Mouse (Mus musculus): ENCODE data around the gene Upp2.

The Upp2 gene

DNA sequence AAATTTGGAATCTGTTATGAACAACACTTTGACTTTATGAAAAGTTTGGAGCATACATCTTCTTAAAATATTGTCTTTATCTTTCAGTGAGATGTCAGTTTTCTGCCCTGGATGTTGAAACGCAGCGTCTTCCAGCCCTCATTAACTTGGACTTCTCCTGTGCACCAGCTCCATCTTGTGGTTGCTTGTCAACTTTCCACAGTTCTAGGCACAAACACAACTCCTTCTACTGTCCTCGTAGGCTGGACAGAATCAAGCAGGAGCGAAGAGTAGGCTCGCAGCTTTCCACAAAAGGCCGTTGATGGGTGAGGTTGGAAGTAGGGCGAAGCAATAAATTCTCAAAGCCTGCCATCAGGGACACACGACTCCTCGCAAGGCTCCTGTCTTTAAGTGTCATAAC lies 100.9 kb downstream of the Upp2 start:
- in situ Hi-C loops (cut with MboI; ENCODE audit: low sequenced_read_pairs): no loop called here

DNA sequence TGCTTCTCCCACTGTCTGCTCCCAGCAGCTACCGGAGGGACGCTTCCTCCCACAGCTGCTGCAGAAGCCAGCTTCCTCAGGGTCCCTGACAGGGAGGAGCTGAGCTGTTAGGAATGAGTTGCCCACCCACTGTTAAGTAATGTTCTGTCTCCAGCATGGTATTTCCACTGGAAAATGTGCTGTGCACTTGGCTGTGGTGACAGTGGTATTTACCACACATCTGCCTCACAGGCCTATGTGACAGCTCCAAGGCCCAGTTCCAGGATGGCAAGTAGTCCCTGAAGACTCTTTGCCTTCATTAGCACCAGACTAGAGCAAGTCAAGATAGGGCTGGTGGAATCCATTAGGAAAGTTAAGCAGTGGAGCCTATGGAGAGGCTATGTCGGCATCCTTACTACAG lies 102.0 kb downstream of the Upp2 start:
- in situ Hi-C loops (cut with MboI; ENCODE audit: low sequenced_read_pairs): no loop called here

DNA sequence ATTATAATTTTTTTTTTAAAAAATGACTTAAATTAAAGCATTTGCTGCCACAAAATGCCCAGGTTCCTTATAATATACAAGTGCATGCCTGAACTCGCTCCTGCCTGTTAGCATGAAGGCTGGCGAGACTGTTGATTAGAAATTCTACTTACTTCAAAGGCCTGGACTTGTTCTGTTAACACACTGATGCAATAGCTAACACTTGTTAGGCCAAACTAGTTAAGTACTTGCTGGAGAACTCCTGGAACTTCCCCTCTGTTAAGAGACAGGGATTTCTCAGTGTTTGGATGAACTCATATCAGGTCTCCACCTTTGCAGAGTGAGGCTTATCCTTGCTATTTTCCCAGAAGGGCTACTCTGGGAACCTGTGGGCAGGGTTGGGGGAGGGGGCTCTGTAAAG lies 105.4 kb downstream of the Upp2 start:
- in situ Hi-C loops (cut with MboI; ENCODE audit: low sequenced_read_pairs): no loop called here

DNA sequence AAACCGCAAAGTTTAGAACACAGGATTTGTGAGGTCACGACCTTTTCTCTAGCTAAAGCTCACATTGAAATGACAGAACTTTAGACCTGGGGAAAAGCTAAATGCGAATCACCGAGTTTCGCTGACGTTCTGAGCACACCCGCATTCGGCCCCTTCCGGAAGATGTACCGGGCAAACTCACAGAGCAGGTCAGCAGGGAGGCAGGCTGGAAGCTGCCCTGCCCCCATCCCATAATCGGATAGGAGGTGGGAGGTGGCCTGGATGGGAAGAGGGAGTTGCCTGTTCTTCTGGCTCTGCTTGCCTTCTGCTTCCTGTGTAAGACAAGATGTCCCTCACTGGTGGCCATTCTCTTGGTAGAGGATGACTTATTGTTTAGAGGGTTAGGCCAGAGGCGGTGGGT lies 112.9 kb downstream of the Upp2 start:
- in situ Hi-C loops (cut with MboI; ENCODE audit: low sequenced_read_pairs): no loop called here

DNA sequence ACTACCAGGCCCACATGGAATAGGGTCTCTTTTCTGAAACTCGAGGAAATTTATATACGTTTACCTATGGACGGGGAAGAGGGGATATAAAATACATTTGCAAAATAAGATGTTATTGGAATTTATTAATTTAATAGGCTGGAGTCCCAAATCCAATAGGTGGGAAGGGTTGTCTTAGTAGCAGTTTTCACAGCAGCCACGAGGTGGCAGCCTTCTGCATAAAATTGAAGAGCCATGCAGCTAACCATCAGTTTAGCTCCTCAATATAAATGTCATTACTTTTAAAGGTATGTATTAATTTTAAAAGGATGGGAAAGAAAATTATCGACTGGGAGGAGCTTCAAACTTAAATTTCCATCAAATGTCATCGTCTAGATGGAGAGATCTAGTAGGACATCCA lies 113.7 kb downstream of the Upp2 start:
- in situ Hi-C loops (cut with MboI; ENCODE audit: low sequenced_read_pairs): no loop called here

DNA sequence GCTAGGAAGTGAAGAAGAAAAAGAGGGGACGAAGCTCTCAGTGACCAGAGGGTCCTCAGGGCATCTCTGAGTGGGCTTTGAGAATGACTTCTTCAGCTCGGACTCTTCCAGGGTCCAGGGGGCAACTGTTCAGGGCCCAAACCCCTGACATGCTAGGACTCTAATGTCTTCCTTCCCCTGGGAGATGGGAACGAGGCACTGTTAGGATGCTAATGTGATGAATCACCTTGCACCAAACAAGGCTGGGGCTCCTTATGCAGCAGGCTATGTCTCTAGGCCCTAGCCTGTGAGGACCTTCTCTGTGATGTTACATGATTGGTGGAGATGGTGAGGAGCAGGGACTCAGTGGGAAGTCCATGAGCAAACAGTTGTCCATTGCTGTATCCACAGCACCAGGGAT lies 114.3 kb downstream of the Upp2 start:
- in situ Hi-C loops (cut with MboI; ENCODE audit: low sequenced_read_pairs): no loop called here

DNA sequence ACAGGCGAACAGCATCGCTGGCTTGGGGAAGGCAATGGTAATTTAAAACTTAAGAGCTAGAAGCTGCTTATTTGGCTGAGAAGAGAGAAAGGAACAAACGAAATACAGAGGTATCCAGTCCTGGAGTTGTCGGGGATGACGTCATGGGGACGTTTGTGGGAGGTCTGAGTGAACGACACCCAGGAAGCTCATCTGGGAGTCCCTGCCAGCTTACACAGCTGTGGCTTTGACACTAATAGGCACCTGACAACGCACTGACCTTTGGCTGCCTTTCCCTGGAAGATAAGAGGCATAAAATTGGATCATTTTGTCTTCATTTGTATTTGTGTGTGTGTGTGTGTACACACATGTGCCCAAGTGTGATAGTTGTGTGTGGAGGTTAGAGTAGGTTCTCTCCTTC lies 130.4 kb downstream of the Upp2 start:
- in situ Hi-C loops (cut with MboI; ENCODE audit: low sequenced_read_pairs): no loop called here

DNA sequence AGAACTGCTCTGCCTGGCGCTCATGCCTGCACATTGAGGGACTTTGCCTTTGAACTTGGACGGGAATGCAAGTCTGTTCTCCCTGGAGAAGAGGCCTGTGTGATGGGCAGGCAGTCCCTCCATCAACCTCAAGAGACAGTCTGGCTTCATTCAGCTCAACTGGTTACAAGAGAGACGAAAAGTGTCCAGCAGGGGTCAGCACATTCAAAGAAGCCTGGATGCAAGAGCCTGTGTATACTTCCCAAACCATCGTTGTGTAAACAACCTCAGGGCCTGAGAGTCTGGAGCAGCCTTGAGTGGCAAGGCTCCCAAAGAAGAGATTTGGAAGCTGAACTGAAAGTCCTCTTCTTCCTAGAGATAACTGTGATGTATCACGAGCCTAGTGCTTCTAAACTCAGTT lies 132.8 kb downstream of the Upp2 start:
- in situ Hi-C loops (cut with MboI; ENCODE audit: low sequenced_read_pairs): no loop called here

DNA sequence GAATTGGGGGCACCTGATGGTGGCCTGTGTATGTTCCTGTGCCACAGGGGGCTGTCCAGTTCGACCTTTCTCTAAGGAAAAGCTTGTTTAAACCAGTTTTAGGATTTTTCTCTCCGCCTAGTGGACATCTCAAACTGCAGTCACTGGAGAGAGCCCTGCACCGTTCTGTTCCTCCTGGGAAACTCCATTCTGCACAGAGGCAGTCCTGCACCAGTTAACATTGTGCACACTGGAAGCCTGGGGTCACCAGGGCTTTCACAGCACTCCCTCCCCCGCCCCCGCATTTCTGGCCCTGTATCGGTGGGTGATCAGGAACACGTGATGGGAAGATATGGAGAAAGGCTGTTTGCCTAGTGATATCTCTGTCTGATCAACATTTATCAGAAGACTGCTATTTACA lies 133.3 kb downstream of the Upp2 start:
- in situ Hi-C loops (cut with MboI; ENCODE audit: low sequenced_read_pairs): no loop called here

DNA sequence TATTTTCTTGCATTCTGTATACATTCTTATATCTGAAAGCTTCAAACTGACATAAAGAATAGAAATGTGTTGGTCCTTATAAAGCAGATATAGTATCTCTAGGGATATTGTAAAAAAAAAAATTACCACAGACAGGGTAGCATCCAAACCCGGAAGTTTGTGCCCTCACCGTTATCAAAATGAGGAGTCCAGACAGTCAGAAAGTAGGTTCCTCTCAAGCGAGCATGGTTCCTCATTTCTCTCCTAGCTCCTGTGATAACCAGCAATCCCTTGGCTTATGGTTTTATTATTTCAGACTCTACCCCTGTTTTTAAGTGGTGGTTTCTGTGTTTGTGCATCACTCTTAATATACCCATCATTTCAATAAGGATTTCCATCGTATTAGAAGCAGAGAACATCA lies 134.5 kb downstream of the Upp2 start:
- in situ Hi-C loops (cut with MboI; ENCODE audit: low sequenced_read_pairs): no loop called here

DNA sequence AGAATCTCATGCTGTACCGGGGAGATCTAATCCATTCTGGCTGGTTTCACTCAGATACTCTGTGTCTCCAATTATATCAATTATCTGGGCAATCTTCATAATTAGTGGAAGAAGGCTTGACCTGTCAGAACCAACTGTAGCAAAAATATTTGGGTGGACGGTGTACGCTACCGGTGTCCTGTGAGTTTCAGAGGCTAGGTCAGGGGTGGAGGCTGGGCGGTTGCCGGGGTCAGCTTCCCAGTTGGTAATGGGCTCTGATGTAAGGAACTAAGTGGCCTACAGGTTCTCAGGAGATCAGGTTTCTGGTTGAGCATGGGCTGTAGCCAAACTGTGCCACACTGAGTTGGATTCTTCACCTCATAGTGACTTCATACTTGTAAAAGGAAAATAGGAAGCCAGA lies 136.1 kb downstream of the Upp2 start:
- in situ Hi-C loops (cut with MboI; ENCODE audit: low sequenced_read_pairs): no loop called here

DNA sequence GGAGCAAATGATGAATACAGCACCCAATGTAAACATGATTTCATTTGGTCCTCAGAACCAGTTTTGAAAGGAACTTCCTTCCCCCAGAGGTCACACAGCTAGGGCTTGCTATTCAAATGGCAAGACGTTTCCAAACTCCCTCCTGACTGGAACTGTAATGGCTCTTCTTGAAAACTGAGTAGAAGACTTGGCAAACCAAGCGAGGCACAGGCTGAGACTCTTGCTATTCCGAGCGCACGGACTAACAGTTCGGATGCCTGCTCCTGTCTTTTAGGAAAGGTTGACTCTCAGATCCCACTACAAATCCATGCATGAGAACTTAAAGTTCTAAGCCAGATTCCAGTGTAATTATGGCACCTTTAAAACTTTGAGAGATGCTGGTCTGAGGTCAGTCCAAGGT lies 136.5 kb downstream of the Upp2 start:
- in situ Hi-C loops (cut with MboI; ENCODE audit: low sequenced_read_pairs): no loop called here

DNA sequence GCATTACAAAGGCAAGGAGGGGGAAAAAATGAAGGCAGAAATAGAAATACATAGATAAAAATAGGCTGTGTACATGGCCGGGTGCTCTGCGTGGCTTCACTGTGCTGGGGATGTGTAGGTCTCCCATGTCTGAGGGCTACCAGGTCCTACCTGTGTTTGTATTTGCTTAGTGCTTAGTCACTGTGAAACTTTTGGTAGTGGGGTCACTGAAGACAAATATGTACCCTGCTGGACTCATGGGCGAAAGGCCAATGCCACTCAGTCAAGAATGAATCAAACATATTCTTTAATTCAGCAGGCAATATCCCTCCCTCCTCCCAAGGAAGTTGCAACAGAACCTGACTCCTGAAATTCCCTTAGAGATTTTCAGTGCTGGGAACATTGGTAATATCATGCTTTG lies 137.5 kb downstream of the Upp2 start:
- in situ Hi-C loops (cut with MboI; ENCODE audit: low sequenced_read_pairs): no loop called here

DNA sequence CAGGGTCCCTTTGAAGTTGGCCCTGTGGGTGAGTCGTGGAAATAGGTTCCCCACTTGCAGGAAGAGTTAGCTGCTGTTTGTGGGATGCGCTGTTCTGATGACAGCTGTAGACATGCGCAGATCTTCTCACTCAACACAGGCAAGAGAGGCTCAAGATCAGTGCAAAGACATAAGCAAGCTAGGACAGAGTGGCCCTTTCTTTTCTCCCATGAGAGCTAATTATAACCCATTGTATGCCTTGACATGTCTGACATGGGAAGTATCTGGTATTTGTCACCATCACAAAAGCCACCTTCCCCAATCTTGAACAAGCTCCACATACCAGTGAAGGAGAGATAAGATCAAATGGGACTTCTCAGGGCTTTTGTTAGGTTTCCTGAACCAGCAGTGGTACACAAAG lies 140.6 kb downstream of the Upp2 start:
- in situ Hi-C loops (cut with MboI; ENCODE audit: low sequenced_read_pairs): no loop called here

DNA sequence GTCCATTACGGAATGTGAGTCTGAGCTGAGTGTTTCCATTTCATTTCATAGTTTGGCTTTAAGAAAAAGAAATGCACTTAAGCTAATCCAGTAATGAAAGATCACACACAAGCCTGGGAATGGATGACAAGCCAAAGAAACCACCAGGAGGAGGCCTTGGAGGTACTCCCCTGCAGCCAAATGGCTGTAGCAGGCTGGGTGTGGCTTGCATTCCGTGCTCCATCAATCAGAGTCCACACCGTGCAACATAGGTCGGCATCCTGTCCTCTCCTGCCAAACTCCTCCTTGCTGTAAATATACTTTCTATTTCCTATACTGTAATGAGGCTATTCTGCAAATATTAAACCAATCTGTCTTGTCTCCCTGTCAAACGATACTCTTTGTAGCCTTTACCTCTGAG lies 143.1 kb downstream of the Upp2 start:
- in situ Hi-C loops (cut with MboI; ENCODE audit: low sequenced_read_pairs): no loop called here

DNA sequence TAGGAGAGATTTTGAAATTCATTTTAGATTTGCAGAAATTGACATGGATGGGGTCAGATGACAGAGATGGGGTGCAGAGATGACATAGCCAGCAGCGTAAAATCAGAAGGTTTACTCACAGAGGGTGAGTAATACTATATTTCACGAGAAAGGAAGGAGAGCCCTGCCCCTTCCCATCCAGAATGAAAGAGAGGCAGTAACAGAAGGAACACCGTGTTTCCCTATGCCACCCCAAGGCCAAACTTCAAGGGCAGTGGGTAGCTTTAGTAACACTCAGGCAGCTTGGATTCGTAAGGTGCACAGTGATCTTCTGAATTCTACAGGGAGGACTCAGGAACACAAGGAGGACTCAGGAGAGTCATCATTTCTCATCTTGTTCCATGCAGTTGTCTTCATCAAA lies 144.0 kb downstream of the Upp2 start:
- in situ Hi-C loops (cut with MboI; ENCODE audit: low sequenced_read_pairs): no loop called here

DNA sequence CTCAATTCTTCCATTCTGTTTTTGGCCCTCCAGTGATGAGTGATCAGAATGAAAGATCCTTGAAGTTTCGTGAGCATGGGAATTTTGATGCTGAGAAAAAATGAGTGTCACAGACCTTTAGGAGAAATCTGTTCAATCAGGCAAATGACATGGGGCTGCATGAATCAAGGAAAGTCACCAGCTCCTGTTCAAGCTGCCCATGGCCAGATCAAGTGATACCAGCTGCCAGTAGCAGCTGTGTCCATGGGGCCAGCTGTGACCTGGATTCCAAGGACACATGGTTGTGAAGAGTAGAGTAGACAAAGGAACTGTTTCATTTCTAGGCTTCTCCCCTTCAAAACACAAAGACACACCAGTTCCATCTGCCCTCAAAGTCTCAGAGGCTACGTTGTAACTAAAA lies 144.4 kb downstream of the Upp2 start:
- in situ Hi-C loops (cut with MboI; ENCODE audit: low sequenced_read_pairs): no loop called here

DNA sequence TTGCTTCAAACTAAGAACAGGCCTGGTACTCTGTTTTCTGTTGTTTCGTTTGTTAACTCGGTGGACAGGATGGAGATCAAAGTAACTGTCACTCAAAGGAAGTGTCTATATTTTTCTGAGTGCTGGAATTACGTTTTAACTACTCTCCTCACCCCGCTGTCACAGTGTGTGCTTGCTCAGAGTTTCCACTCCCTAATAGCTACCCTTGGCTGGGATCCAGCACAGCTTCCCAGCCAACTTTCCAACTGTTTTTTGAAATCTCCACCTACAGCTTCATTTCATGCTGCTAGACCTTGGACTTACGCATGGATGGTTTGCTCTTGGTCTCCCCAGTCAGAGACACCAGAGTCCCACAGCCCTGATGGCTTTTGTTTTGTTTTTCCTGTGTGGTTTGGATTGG lies 144.8 kb downstream of the Upp2 start:
- in situ Hi-C loops (cut with MboI; ENCODE audit: low sequenced_read_pairs): no loop called here

DNA sequence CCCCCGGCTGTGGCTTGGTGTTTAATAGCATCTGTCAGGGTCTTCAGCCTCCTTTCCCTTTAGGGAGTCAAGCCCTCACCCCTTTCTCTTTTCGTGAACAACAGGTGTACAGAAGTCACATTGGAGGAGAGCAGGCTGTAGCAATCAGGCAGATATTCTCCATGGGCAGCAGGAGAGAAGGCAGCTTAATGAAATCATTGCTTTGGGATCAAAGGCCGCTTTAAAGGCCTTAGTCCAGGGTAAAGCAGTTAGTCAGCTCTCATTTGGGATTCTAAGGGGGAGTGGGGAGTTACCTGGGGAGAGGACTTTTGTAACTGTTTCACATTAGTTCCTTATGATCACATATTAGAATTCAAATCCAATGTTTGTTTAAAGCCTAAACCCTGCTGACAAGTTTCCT lies 150.8 kb downstream of the Upp2 start:
- in situ Hi-C loops (cut with MboI; ENCODE audit: low sequenced_read_pairs): no loop called here

DNA sequence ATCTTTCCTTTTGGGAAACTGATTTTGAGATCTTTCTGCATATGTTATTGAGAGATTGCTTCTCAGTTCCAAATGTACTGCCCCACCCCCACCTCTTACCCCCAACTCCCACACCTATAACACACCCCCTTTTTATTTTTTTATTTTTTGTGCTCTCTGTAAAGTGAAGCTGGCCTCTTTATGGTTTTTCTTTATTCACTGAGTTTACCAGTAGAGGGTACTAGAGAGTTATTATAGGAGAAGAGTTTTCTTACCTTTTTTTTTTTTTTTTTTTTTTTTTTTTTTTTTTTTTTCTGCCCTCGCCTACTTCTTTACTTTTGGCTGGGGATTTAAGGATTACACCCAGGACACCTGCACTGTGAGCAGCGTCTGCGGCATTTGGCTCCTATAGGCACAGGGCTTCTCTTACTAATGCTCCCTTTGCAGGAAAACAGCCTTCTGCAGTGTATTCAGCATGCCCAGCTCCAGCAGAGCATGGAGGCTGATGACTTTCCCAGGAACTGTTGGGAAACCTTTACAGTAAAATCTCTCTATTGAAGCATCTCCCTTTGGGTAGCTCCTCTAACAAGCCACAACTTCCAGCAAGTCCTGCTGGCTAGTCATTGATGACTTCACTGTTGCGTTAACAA lies 170.2 kb downstream of the Upp2 start:
- in situ Hi-C loops (cut with MboI; ENCODE audit: low sequenced_read_pairs): no loop called here

DNA sequence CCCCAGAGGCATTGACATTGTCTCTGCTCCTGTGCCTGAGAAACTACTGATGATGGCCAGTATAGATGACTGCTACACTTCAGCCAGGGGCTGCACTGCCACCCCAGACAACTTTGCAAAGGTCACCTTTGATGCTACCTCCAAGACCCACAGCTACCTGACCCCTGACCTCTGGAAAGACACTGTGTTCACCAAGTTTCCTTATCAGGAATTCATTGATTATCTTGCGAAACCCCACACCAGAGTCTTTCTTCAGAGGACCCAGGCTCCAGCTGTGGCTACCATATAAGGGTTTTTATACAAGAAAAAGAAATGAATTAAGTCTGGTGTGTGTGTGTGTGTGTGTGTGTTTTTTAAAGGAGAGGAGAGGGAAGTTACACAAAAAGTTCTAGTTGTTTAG lies 174.1 kb downstream of the Upp2 start:
- in situ Hi-C loops (cut with MboI; ENCODE audit: low sequenced_read_pairs): no loop called here

DNA sequence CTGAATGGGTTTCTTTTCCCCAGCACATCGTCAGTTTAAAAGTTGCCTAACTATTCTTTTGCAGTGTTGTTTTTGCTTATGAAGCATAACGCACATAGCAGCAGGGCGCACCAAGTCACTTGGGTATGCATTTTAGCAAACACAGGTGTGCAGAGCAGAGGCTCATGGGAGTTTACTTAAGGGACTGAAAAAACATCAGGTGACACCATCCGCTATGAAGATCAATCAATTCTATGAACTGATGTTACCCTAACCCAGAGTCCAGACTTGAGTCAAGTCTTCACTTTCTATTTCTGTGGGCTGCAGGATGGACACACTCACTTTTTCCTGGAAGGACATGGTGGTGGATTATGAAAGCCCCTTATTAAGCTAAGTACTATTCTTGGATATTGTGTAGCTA lies 174.9 kb downstream of the Upp2 start:
- in situ Hi-C loops (cut with MboI; ENCODE audit: low sequenced_read_pairs): no loop called here

DNA sequence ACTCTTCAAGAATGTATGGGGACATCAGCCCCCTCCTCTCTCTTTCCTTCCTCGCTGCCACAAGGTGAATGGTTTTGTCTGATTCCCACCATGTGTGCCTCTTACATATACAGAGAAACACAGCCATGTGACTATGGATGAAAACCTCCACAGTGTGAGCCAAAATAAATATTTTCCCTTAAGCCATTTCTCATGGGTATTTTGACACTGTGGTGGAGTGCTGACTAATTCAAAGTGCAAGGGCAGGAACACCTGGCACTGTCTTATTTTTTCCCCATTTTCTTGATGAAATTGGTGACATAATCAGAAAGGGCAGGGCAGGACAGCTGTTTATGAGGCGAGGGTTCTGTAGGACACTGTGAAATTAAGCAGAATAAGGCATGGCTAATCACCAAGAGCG lies 176.3 kb downstream of the Upp2 start:
- in situ Hi-C loops (cut with MboI; ENCODE audit: low sequenced_read_pairs): no loop called here

Data from CH12F3 (cell line).